Mouse (Mus musculus) ES-Bruce4 (cell line): ENCODE measurements around the gene C1ra. TPM values are rescaled to one million over a fixed set of nuclear protein-coding genes. Genes with fewer than 3 reads are reported as not detected.
A peak's percentile ranks its signal among the peaks of the same experiment; 100 is the strongest.
"Not testable (repeated sequence)": the region's sequence is repeated elsewhere in the genome, so short reads cannot be mapped to it uniquely, and the experiment has no call there.

Experiments used
- H3K27ac ChIP-seq: 2 replicates; pipeline ENCODE4 v1.5.1; 2012; ENCODE audit warnings: low read length, inconsistent platforms; ENCODE audit not compliant: insufficient read depth
- H3K27me3 ChIP-seq: 2 replicates; pipeline ENCODE4 v1.6.1; 2012; ENCODE audit warnings: mild to moderate bottlenecking, low read length, inconsistent platforms; ENCODE audit not compliant: control insufficient read depth, poor library complexity, insufficient read depth, severe bottlenecking
- H3K36me3 ChIP-seq: 2 replicates; pipeline ENCODE4 v1.6.1; 2012; ENCODE audit warnings: inconsistent platforms, mild to moderate bottlenecking, low read length, moderate library complexity; ENCODE audit not compliant: control insufficient read depth, poor library complexity, insufficient read depth, severe bottlenecking
- H3K4me1 ChIP-seq: one replicate; pipeline ENCODE4 v1.8.1; 2011; ENCODE audit warnings: low read length; ENCODE audit not compliant: control insufficient read depth, insufficient read depth
- H3K4me3 ChIP-seq: 2 replicates; pipeline ENCODE4 v1.5.1; 2011; ENCODE audit warnings: low read depth, mild to moderate bottlenecking, low read length
- H3K9ac ChIP-seq: 2 replicates; pipeline ENCODE4 v1.6.1; 2012; ENCODE audit warnings: low read depth, mild to moderate bottlenecking, inconsistent platforms; ENCODE audit not compliant: poor library complexity, severe bottlenecking
- H3K9me3 ChIP-seq: replicated peaks from 2 replicates; pipeline ENCODE4 v1.6.1; 2012; ENCODE audit warnings: mild to moderate bottlenecking, low read length, inconsistent platforms; ENCODE audit not compliant: control insufficient read depth, poor library complexity, insufficient read depth, severe bottlenecking
- CTCF ChIP-seq: IDR thresholded peaks from one replicate; pipeline ENCODE4 v1.8.1; 2011; ENCODE audit warnings: low read depth, low read length
- EP300 ChIP-seq: IDR thresholded peaks from 2 replicates; pipeline ENCODE4 v1.6.1; 2011; ENCODE audit warnings: low read depth, low read length; ENCODE audit not compliant: insufficient read depth
- POLR2A ChIP-seq: IDR thresholded peaks from one replicate; pipeline ENCODE4 v1.8.1; 2011; ENCODE audit warnings: low read length; ENCODE audit not compliant: insufficient read depth
- polyA plus RNA-seq: library from polyadenylated mRNA; stranded (reverse); fragments of >200 nt; gene quantifications from 2 replicates; pipeline ENCODE4 v1.2.4, GENCODE M21; 2011; ENCODE audit warnings: low read depth; ENCODE audit not compliant: missing spikeins, insufficient read depth, insufficient read length

Gene C1ra
- 0.27 TPM in 1 of 2 replicates, not detected in the other for polyA plus RNA-seq

DNA sequence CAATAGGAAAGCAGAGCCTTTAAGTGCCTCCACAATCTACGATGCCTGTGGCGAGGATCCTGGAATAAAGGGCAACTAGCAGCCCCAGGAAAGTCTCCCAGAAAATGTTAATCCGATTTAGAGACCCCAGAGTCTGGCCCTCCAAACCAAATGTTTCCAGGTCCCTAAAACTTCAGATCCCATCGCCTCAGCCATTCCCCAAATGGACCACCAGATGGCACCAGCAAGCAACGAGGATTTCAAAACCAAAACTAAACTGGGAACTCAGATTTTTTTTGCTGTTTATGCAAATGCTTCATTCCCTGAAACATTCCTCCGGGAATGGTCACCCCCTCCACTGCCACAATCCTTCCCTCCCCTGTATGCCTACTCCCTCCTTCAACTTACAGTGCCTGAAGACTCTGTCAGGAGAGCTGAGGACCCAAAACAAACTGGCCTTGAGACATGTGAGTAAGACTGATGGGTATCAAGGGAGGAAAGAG, at the start of gene C1ra:
C1ra (plus strand) TSS at position 51 of the 482 bp plus-strand sequence.
- no peaks in the 10 kb centered on the region for H3K9me3 ChIP-seq
- H3K36me3 ChIP-seq = no peaks in the 10 kb centered on the region
- no peaks in the 10 kb centered on the region for H3K27me3 ChIP-seq
- TF ChIP-seq CTCF = peak; percentile 38
- TF ChIP-seq EP300 = no peak
- no peak for TF ChIP-seq POLR2A
- no peak within 1 kb of the TSS for H3K27ac ChIP-seq
- no peaks in the 10 kb centered on the region for H3K4me1 ChIP-seq
- H3K4me3 ChIP-seq = no peak within 1 kb of the TSS
- no peak within 1 kb of the TSS for H3K9ac ChIP-seq

DNA sequence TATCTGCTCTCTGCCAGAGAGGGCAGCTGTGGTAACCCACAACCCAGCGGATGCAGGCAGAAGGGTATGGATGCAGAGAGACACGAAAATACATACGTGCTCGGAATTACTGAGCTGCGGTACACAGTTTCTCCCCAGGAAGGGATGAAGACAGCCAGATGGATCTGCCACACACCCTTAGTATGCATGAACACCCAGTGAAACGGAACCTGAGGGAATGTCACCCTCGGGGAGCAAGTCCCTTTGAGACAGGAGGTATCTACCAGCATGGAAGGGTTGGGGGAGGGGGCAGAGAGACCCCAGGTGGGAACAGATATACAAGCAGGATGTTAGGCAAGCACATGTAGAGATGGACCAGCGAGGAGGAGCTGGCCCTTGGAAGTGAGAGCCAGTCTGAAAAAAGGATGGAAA, 48.3 kb upstream of the C1ra start:
- TF ChIP-seq CTCF (no peak), POLR2A (no peak), EP300 (no peak)
- H3K27ac ChIP-seq = no peak overlapping the region
- H3K9ac ChIP-seq = peak overlapping the region; percentile 49
- no peaks in the 10 kb centered on the region for H3K9me3 ChIP-seq
- H3K36me3 ChIP-seq = no peaks in the 10 kb centered on the region
- H3K27me3 ChIP-seq = no peaks in the 10 kb centered on the region
- H3K4me3 ChIP-seq = peak overlapping the region; percentile 70
- no peaks in the 10 kb centered on the region for H3K4me1 ChIP-seq

GRCm38 (mm10) chr6:124464305-124465271, 47.6 kb upstream of the C1ra start, which contains the start of gene Clstn3:
Gene Clstn3, minus strand, starts transcription at chr6:124464794.
- Histone ChIP-seq H3K36me3 (no peaks in the 10 kb centered on the region), H3K27ac (no peak within 1 kb of the TSS), H3K9me3 (no peaks in the 10 kb centered on the region), H3K4me1 (no peaks in the 10 kb centered on the region), H3K4me3 (peak within 1 kb of the TSS; percentile 70), H3K9ac (peak within 1 kb of the TSS; percentile 49), H3K27me3 (no peaks in the 10 kb centered on the region)
- peak; percentile 39 for TF ChIP-seq POLR2A
- TF ChIP-seq EP300 = no peak

- no peak for TF ChIP-seq EP300
- TF ChIP-seq CTCF = no peak
- no peak for TF ChIP-seq POLR2A
- no peaks in the 10 kb centered on the region for H3K9me3 ChIP-seq
- no peaks in the 10 kb centered on the region for H3K27me3 ChIP-seq
- H3K4me3 ChIP-seq = peak overlapping the region; percentile 65
- H3K9ac ChIP-seq = peak overlapping the region; percentile 49
- H3K36me3 ChIP-seq = no peaks in the 10 kb centered on the region
- no peaks in the 10 kb centered on the region for H3K4me1 ChIP-seq
- no peak overlapping the region for H3K27ac ChIP-seq
These were observed 46.9 kb upstream of the C1ra start for GRCm38 (mm10) chr6:124465299-124465698.

DNA sequence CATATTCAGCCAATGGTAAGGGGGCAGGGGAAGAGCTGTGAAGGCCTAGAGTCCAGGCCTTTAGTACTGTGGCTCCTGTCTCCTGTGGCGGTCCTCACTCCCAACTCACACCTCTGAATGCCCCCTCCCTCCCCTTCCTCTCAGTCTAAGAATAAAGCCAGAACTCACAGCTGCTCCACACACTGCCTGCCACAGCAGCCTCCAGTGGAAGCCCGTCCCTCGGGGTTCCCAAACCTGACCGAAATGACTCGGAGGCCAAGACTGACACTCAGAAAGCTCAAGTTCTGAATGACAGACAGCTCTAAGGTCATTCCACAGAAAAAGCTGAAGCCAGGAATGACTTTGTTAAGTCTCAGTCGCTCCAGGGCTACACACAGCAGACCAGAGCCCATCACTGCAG, 46.5 kb upstream of the C1ra start:
- H3K9me3 ChIP-seq = no peaks in the 10 kb centered on the region
- peak overlapping the region; percentile 49; the same call in 1 of the 2 replicates for H3K9ac ChIP-seq
- no peaks in the 10 kb centered on the region for H3K4me1 ChIP-seq
- no peaks in the 10 kb centered on the region for H3K27me3 ChIP-seq
- no peaks in the 10 kb centered on the region for H3K36me3 ChIP-seq
- TF ChIP-seq EP300 (no peak), CTCF (no peak), POLR2A (no peak)
- H3K4me3 ChIP-seq = no peak overlapping the region
- H3K27ac ChIP-seq = no peak overlapping the region

DNA sequence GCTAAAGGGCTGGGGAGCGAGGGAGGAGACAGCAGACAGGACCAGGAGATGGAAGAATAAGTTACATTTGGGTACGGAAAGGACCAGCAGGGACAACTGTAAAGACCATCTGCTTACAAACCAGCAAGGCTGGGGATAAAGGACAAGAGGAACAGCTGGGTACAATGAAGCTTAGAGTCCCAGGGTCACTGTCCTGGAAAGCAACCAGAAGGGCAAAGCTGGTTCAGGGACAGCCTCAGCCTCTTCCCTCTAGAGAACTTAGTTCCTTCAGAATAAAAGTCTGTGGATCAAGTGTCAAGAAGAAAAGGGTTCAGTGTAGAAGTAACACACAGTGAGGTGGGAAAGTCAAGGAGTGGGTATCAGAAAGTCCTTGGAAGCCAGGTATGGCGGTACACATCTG, 41.1 kb upstream of the C1ra start:
- Histone ChIP-seq H3K9ac (no peak overlapping the region), H3K4me1 (peaks cover 2% of the 10 kb centered on the region), H3K4me3 (no peak overlapping the region), H3K36me3 (peaks cover 2% of the 10 kb centered on the region; the same call in 1 of the 2 replicates), H3K27ac (no peak overlapping the region), H3K9me3 (no peaks in the 10 kb centered on the region), H3K27me3 (no peaks in the 10 kb centered on the region)
- TF ChIP-seq EP300 (no peak), CTCF (no peak), POLR2A (no peak)

DNA sequence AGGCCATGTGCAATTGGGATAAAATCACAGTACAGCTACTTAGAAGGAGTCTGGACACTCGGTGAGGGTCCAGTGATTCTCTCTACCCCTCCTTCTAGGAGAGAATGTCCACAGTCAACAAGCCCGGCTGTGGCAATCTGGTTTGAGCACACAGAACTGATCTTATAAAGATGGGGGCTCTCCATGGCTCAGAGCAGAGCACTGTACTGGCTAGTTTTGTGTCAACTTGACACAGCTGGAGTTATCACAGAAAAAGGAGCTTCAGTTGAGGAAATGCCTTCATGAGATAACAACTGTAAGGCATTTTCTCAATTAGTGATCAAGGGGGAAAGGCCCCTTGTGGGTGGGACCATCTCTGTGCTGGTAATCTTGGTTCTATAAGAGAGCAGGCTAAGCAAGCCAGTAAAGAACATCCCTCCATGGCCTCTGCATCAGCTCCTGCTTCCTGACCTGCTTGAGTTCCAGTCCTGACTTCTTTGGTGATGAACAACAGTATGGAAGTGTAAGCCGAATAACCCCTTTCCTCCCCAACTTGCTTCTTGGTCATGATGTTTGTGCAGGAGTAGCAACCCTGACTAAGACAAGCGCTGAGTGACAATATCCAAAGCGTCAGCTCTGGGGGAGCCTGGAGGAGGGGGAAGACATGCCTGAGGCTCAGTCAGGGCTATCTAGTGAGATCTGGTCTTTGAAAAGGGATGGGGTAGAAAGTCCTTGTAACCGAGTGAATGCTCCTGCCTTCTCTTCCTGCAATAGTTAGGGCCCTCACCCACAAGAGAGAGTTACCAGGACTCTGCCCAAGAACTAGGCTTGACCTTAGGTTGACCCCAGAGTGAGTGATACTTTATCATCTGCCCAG, 40.2 kb upstream of the C1ra start:
- not testable (repeated sequence) for H3K36me3 ChIP-seq, H3K4me1 ChIP-seq, H3K9ac ChIP-seq, H3K27ac ChIP-seq, H3K9me3 ChIP-seq, H3K4me3 ChIP-seq, H3K27me3 ChIP-seq
